9 mouse cellular contexts compared by ENCODE assay signal in the genomic region with DNA sequence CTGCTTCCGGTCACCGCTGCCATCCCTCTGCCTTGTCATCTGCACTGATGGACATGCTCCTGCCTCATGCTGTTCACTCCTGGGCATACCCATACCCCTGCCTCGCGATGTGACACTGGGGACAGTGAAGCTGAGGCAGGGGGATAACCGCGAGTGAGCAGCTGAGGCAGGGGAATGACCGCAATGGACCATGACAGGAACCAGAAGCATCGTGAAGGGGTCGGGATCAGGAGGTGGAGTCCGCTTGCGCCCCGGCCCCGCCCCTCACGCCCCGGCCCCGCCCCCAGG. TPM values are rescaled to one million over a fixed set of nuclear protein-coding genes. Genes with fewer than 3 reads are reported as not detected.
DNase-seq lines count a peak whose midpoint lies in the region; ATAC-seq and TF ChIP-seq lines count a peak whose summit lies in the region.
"Had no signal": no experiment of that assay in that cellular context is flagged by ENCODE, and none has a peak within 500 bp of the region (broad histone marks: within the 10 kb centered on the region; RNA-seq: fewer than 3 reads in every experiment).

No protein-coding gene starts in this region.

- H3K4me1 ChIP-seq in embryonic facial prominence, embryonic 10.5 days = peaks cover 5% of the 10 kb centered on the region; the same call in 1 of the 2 replicates
- no peaks in the 10 kb centered on the region for H3K4me1 ChIP-seq in hindbrain, embryonic 12.5 days
- no peaks in the 10 kb centered on the region for H3K4me1 ChIP-seq in midbrain, embryonic 13.5 days (replicated peaks)

- peaks cover 40% of the 10 kb centered on the region for H3K36me3 ChIP-seq in embryonic facial prominence, embryonic 10.5 days (replicated peaks)
- H3K36me3 ChIP-seq in hindbrain, embryonic 12.5 days = peaks cover 4% of the 10 kb centered on the region; the same call in 1 of the 2 replicates
- H3K36me3 ChIP-seq in midbrain, embryonic 13.5 days = peaks cover 12% of the 10 kb centered on the region

- peak overlapping the region; percentile 88 for H3K27ac ChIP-seq in layer of hippocampus, adult 2 months
- H3K27ac ChIP-seq in embryonic facial prominence, embryonic 10.5 days (replicated peaks) = peak overlapping the region; percentile 86
- H3K27ac ChIP-seq in hindbrain, embryonic 12.5 days = no peak overlapping the region
- peak overlapping the region; percentile 71; the same call in 1 of the 2 replicates for H3K27ac ChIP-seq in midbrain, embryonic 13.5 days

- no peaks in the 10 kb centered on the region for H3K27me3 ChIP-seq in embryonic facial prominence, embryonic 10.5 days (replicated peaks; ENCODE audit: low read depth, poor library complexity, severe bottlenecking)
- no peaks in the 10 kb centered on the region for H3K27me3 ChIP-seq in hindbrain, embryonic 12.5 days
- H3K27me3 ChIP-seq in midbrain, embryonic 13.5 days = no peaks in the 10 kb centered on the region

- H3K9me3 ChIP-seq in embryonic facial prominence, embryonic 10.5 days = peaks cover 66% of the 10 kb centered on the region
- peaks cover 51% of the 10 kb centered on the region for H3K9me3 ChIP-seq in hindbrain, embryonic 12.5 days (replicated peaks)
- H3K9me3 ChIP-seq in midbrain, embryonic 13.5 days = peaks cover 50% of the 10 kb centered on the region

- H3K4me3 ChIP-seq in layer of hippocampus, adult 2 months = peak overlapping the region; percentile 74
- peak overlapping the region; percentile 74 for H3K4me3 ChIP-seq in embryonic facial prominence, embryonic 10.5 days
- peak overlapping the region; percentile 72 for H3K4me3 ChIP-seq in hindbrain, embryonic 12.5 days
- peak overlapping the region; percentile 58 for H3K4me3 ChIP-seq in midbrain, embryonic 13.5 days (replicated peaks)

- H3K9ac ChIP-seq in hindbrain, embryonic 12.5 days = 0 out of 2 replicates have a peak overlapping the region, but pooled peaks have one; percentile 71
- peak overlapping the region; percentile 68 for H3K9ac ChIP-seq in midbrain, embryonic 13.5 days (replicated peaks)

- TF ChIP-seq CTCF in layer of hippocampus, adult 2 months (conservative IDR thresholded peaks at IDR 0.05) = no peak

- WGBS in embryonic facial prominence, embryonic 10.5 days = 26% methylated on average over 16 of the region's 16 CpGs
- WGBS in hindbrain, embryonic 12.5 days = 24% methylated on average over 14 of the region's 16 CpGs
- 25% methylated on average over 16 of the region's 16 CpGs for WGBS in midbrain, embryonic 13.5 days

- H3K4me2 ChIP-seq in hindbrain, embryonic 12.5 days (replicated peaks) = peak overlapping the region; percentile 81
- H3K4me2 ChIP-seq in midbrain, embryonic 13.5 days (replicated peaks) = peak overlapping the region; percentile 65

- DNase-seq in layer of hippocampus, adult 2 months (ENCODE audit: low spot score in 2 of 2) = no peak
- no peak for DNase-seq in layer of hippocampus, adult 11-12 months (ENCODE audit: low spot score)
- DNase-seq in embryonic facial prominence, embryonic 10.5 days (ENCODE audit: low spot score) = peak; percentile 38
- no peak for DNase-seq in frontal cortex, postnatal 25 days (ENCODE audit: low spot score in 2 of 2)
- no peak for DNase-seq in thymus, postnatal 36 days
- no peak for DNase-seq in adrenal gland, postnatal 36 days

- ATAC-seq in hindbrain, embryonic 12.5 days (ENCODE audit: low FRiP score) = peak; percentile 12; the same call in 1 of the 2 replicates
- ATAC-seq in midbrain, embryonic 13.5 days = peak; percentile 18; the same call in 1 of the 2 replicates

RNA-seq across cellular contexts. Expression of a gene that starts 0.7 kb away (rescaled TPM):
- total RNA-seq in layer of hippocampus, adult 2 months (2021) = 1 to 10 TPM; 3.4 to 5.0 TPM
- 1.8 and 2.2 TPM in 2 replicates for polyA plus RNA-seq in embryonic facial prominence, embryonic 10.5 days (2016; fragmentation: Nextera tagmentation; extraction: Ambion mirVana)
- 2.8 and 3.7 TPM in 2 replicates for polyA plus RNA-seq in hindbrain, embryonic 12.5 days (2016; fragmentation: Nextera tagmentation; extraction: Ambion mirVana)
- polyA plus RNA-seq in midbrain, embryonic 13.5 days (2015; fragmentation: Nextera tagmentation; extraction: Ambion mirVana) = 1.8 and 2.7 TPM in 2 replicates
- total RNA-seq in adrenal gland, postnatal 36 days (2021) = 10 to 100 TPM in 1 of 2 experiments, 1 to 10 TPM in 1; 7.2 to 11.7 TPM

RNA-seq across cellular contexts. Expression of a gene that starts 24.1 kb away (rescaled TPM):
- not detected for total RNA-seq in layer of hippocampus, adult 2 months (2021)
- polyA plus RNA-seq in embryonic facial prominence, embryonic 10.5 days (2016; fragmentation: Nextera tagmentation; extraction: Ambion mirVana) = not detected in 2 replicates
- polyA plus RNA-seq in hindbrain, embryonic 12.5 days (2016; fragmentation: Nextera tagmentation; extraction: Ambion mirVana) = not detected in 2 replicates
- polyA plus RNA-seq in midbrain, embryonic 13.5 days (2015; fragmentation: Nextera tagmentation; extraction: Ambion mirVana) = not detected in 2 replicates
- not detected for total RNA-seq in adrenal gland, postnatal 36 days (2021)

RNA-seq across cellular contexts. Expression of a gene that starts 54.3 kb away (rescaled TPM):
- not detected for total RNA-seq in layer of hippocampus, adult 2 months (2021)
- polyA plus RNA-seq in embryonic facial prominence, embryonic 10.5 days (2016; fragmentation: Nextera tagmentation; extraction: Ambion mirVana) = not detected in 2 replicates
- polyA plus RNA-seq in hindbrain, embryonic 12.5 days (2016; fragmentation: Nextera tagmentation; extraction: Ambion mirVana) = not detected in 2 replicates
- polyA plus RNA-seq in midbrain, embryonic 13.5 days (2015; fragmentation: Nextera tagmentation; extraction: Ambion mirVana) = not detected in 2 replicates
- total RNA-seq in adrenal gland, postnatal 36 days (2021) = not detected
- total RNA-seq: layer of hippocampus, postnatal 14 days had no signal
